Mouse (Mus musculus): Measurements from ENCODE around the gene Cdk5r1. TPM values are rescaled to one million over a fixed set of nuclear protein-coding genes. Genes with fewer than 3 reads are reported as not detected.

Cdk5r1 gene
- polyA plus RNA-seq, 1 experiment from 2014 or later, result 58.8 TPM

DNA sequence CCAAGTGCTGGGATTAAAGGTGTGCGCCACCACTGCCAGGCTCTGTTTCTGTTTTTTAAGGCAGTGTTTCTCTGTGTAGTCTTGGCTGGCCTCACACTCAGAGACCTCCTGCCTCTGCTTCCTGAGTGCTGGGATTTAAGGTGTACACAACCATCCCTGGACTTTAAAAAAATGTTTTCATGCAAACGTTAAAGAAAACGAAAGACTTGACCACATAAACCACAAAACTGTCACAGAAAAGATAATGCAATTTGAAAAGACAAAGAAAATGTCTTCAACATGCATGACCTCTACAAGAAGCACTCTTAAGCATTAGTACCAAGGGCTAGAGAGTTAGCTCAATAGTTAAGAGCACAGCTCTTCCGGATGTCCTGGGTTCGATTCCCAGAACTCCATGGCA lies 47.4 kb downstream of the Cdk5r1 start:
- 92% methylated on average over 5 of the region's 5 CpGs for WGBS
- Histone ChIP-seq H3K4me1 (peaks cover 17% of the 10 kb centered on the region), H3K4me2 (replicated peaks) (no peak overlapping the region), H3K36me3 (no peaks in the 10 kb centered on the region), H3K9ac (replicated peaks) (no peak overlapping the region), H3K4me3 (no peak overlapping the region), H3K27ac (replicated peaks) (no peak overlapping the region), H3K27me3 (peaks cover 5% of the 10 kb centered on the region; the same call in 1 of the 2 replicates), H3K9me3 (no peaks in the 10 kb centered on the region)
- ATAC-seq (ENCODE audit: low FRiP score, low read depth), result no peak

DNA sequence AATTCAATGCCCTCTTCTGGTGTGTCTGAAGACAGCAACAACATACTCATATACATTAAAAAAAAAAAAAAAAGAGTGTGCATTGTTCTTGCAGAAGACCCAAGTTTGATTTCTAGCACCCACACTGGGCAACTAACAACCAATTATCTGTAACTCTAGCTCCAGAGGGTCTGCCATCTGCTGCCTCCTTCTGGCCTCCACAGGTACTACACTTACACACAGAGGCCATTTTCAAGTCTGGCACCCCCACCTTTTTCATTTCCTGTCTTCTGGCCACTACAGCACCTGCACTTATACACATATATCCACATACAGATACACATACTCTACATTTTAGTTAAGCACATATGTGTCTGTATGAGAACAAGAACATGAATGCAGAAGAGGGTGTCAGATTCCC lies 50.9 kb downstream of the Cdk5r1 start:
- H3K4me2 ChIP-seq (replicated peaks), result no peak overlapping the region
- H3K4me1 ChIP-seq, result peaks cover 7% of the 10 kb centered on the region; the same call in 1 of the 2 replicates
- H3K27me3 ChIP-seq, result no peaks in the 10 kb centered on the region; the same call in 1 of the 2 replicates
- ATAC-seq (ENCODE audit: low FRiP score, low read depth), result no peak
- no peaks in the 10 kb centered on the region for H3K36me3 ChIP-seq
- no peaks in the 10 kb centered on the region for H3K9me3 ChIP-seq
- H3K4me3 ChIP-seq, result no peak overlapping the region
- H3K9ac ChIP-seq (replicated peaks), result no peak overlapping the region
- no peak overlapping the region for H3K27ac ChIP-seq (replicated peaks)

DNA sequence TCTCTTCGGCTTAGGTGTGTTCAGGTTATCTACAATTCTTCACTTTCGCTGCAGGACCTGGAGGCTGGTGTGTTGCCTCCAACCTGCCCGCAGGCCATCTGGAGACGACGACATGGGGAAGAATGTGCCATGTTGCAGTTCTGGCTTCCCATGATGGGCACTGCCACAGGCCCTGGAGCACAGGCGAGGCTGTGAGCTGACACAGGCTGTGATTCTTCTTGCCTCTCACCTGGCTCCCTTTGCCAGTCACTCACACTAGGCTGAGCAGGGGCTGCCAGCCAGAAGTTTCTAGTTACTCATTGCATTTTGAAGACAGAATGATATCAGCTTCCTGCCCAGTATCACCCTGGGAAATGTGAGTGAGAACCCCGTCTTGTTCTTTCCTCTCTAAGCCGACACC lies 52.3 kb downstream of the Cdk5r1 start:
- Histone ChIP-seq H3K4me1 (peaks cover 7% of the 10 kb centered on the region; the same call in 1 of the 2 replicates), H3K9me3 (no peaks in the 10 kb centered on the region), H3K27me3 (no peaks in the 10 kb centered on the region), H3K4me2 (replicated peaks) (no peak overlapping the region), H3K27ac (replicated peaks) (no peak overlapping the region), H3K4me3 (no peak overlapping the region), H3K36me3 (no peaks in the 10 kb centered on the region), H3K9ac (replicated peaks) (no peak overlapping the region)
- 85% methylated on average over 8 of the region's 8 CpGs for WGBS
- no peak for ATAC-seq (ENCODE audit: low FRiP score, low read depth)

Other genes with a start within 250 kb of the Cdk5r1 start
- gene Rhbdl3, start 176.1 kb upstream of the Cdk5r1 start, polyA plus RNA-seq (2016; fragmentation: Nextera tagmentation; extraction: Ambion mirVana), result 30.1 and 32.1 TPM in 2 replicates
- gene 5730455P16Rik, start 99.0 kb upstream of the Cdk5r1 start, polyA plus RNA-seq (2016; fragmentation: Nextera tagmentation; extraction: Ambion mirVana), result 31.4 and 34.4 TPM in 2 replicates
- gene Zfp207, start 93.7 kb upstream of the Cdk5r1 start, polyA plus RNA-seq (2016; fragmentation: Nextera tagmentation; extraction: Ambion mirVana), result 278 and 288 TPM in 2 replicates
- 347 and 348 TPM in 2 replicates for gene Psmd11, start 48.4 kb upstream of the Cdk5r1 start, polyA plus RNA-seq (2016; fragmentation: Nextera tagmentation; extraction: Ambion mirVana)